Comparison of ENCODE assay signal across 8 mouse cellular contexts in the genomic region with DNA sequence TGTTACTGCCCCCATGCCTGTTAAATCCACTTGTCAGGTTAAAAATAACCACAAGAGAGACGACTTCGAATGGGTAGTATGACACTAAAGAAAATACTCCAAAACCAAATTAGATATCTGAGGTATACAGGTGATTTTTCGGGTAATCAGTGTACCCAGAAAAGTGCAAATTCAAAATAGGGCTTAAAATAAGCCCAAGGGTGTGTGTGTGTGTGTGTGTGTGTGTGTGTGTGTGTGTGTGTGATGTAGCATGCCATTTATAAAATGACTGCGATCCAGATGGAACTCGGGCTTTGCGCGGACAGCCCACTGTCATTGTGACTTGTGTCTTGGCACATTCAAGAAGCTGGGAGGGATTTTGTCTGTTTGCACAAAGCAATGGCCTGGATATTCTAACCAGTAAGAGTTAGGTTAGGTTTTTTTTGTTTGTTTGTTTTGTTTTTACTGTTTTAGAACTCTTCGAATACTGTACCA. TPM values are rescaled to one million over a fixed set of nuclear protein-coding genes. Genes with fewer than 3 reads are reported as not detected.
A peak's percentile ranks its signal among the peaks of the same experiment; 100 is the strongest.
DNase-seq lines count a peak whose midpoint lies in the region; ATAC-seq and TF ChIP-seq lines count a peak whose summit lies in the region.

No protein-coding gene starts in this region.

- dilution Hi-C loops in CH12.LX (cut with MboI; ENCODE audit: extremely low pct_ligation_motif_present, extremely low pct_unique_long_range_greater_than_20kb, low sequenced_read_pairs), result no loop called here

- in situ Hi-C loops in CH12.LX (cut with MboI; ENCODE audit: low pct_ligation_motif_present, low pct_unique_long_range_greater_than_20kb, low sequenced_read_pairs), result no loop called here

- H3K27me3 ChIP-seq in CH12.LX (replicated peaks), result no peaks in the 10 kb centered on the region
- no peaks in the 10 kb centered on the region for H3K27me3 ChIP-seq in embryonic facial prominence, embryonic 10.5 days (replicated peaks; ENCODE audit: low read depth, poor library complexity, severe bottlenecking)
- H3K27me3 ChIP-seq in hindbrain, embryonic 14.5 days (ENCODE audit: control insufficient read depth, insufficient read depth, low read length), result no peaks in the 10 kb centered on the region
- no peaks in the 10 kb centered on the region for H3K27me3 ChIP-seq in liver, embryonic 16.5 days (ENCODE audit: control insufficient read depth, insufficient read depth, low read depth, low read length)

- TF ChIP-seq POLR2A in CH12.LX (IDR thresholded peaks at IDR 0.05; ENCODE audit: low read depth, low read length), result no peak

- H3K4me1 ChIP-seq in CH12.LX (ENCODE audit: control insufficient read depth in 1 of 2, insufficient read depth in 2 of 2), result peaks cover 3 to 42% of the 10 kb centered on the region in 2 experiments; a peak in 3 of 4 replicates
- peaks cover 18% of the 10 kb centered on the region for H3K4me1 ChIP-seq in embryonic facial prominence, embryonic 10.5 days
- H3K4me1 ChIP-seq in hindbrain, embryonic 14.5 days (replicated peaks; ENCODE audit: control insufficient read depth, insufficient read depth, low read length), result peaks cover 21% of the 10 kb centered on the region
- H3K4me1 ChIP-seq in liver, embryonic 16.5 days (ENCODE audit: control insufficient read depth, low read depth, low read length), result peaks cover 18% of the 10 kb centered on the region

- 20% methylated on average over 8 of the region's 8 CpGs for WGBS in embryonic facial prominence, embryonic 10.5 days
- WGBS in hindbrain, embryonic 14.5 days, result 9% methylated on average over 8 of the region's 8 CpGs
- 7% methylated on average over 8 of the region's 8 CpGs for WGBS in liver, embryonic 16.5 days (ENCODE audit: insufficient replicate concordance)

- H3K4me2 ChIP-seq in CH12.LX (ENCODE audit: insufficient read depth, low read depth, poor library complexity, severe bottlenecking), result peak overlapping the region; percentile 95
- peak overlapping the region; percentile 82 for H3K4me2 ChIP-seq in hindbrain, embryonic 14.5 days (replicated peaks)
- H3K4me2 ChIP-seq in liver, embryonic 16.5 days (ENCODE audit: low read depth, low read length), result peak overlapping the region; percentile 89

- H3K4me3 ChIP-seq in CH12.LX (replicated peaks in 1 of 3; ENCODE audit: low read depth in 2 of 3, low read length in 2 of 3, poor library complexity in 1 of 3), result peak overlapping the region; percentile 64 to 95 (median 94)
- peak overlapping the region; percentile 94 for H3K4me3 ChIP-seq in embryonic facial prominence, embryonic 10.5 days
- H3K4me3 ChIP-seq in hindbrain, embryonic 14.5 days (replicated peaks; ENCODE audit: low read length), result peak overlapping the region; percentile 85
- H3K4me3 ChIP-seq in liver, embryonic 16.5 days (ENCODE audit: low read depth, low read length), result peak overlapping the region; percentile 100

- peak; percentile 64 for DNase-seq in cerebellum, adult 9-10 months
- DNase-seq in CH12.LX (ENCODE audit: extremely low read depth), result peak; percentile 39
- DNase-seq in embryonic facial prominence, embryonic 10.5 days (ENCODE audit: low spot score), result peak; percentile 22
- DNase-seq in hindbrain, embryonic 14.5 days (ENCODE audit: low spot score), result peak; percentile 28
- DNase-seq in right cerebral cortex, postnatal 14 days, result peak; percentile 25
- no peak for DNase-seq in spleen, adult 18-20 months

- peaks cover 46% of the 10 kb centered on the region for H3K79me2 ChIP-seq in CH12.LX (replicated peaks; ENCODE audit: control insufficient read depth, extremely low read depth, insufficient read depth, poor library complexity, severe bottlenecking)

- H3K9me3 ChIP-seq in CH12.LX (replicated peaks; ENCODE audit: low read length), result no peaks in the 10 kb centered on the region
- H3K9me3 ChIP-seq in embryonic facial prominence, embryonic 10.5 days, result no peaks in the 10 kb centered on the region
- no peaks in the 10 kb centered on the region for H3K9me3 ChIP-seq in hindbrain, embryonic 14.5 days (ENCODE audit: control insufficient read depth, low read length)
- no peaks in the 10 kb centered on the region for H3K9me3 ChIP-seq in liver, embryonic 16.5 days (replicated peaks; ENCODE audit: control insufficient read depth, low read length)

- 0 out of 2 replicates have a peak overlapping the region, but pooled peaks have one; percentile 11 for H3K27ac ChIP-seq in CH12.LX (ENCODE audit: insufficient read depth, low read depth)
- peak overlapping the region; percentile 95 for H3K27ac ChIP-seq in embryonic facial prominence, embryonic 10.5 days (replicated peaks)
- H3K27ac ChIP-seq in hindbrain, embryonic 14.5 days, result peak overlapping the region; percentile 91
- H3K27ac ChIP-seq in liver, embryonic 16.5 days (ENCODE audit: low read length), result peak overlapping the region; percentile 98

- no peak for TF ChIP-seq RAD21 in CH12.LX (IDR thresholded peaks at IDR 0.05; ENCODE audit: low read depth, low read length)

- peaks cover 0 to 23% of the 10 kb centered on the region in 2 experiments for H3K36me3 ChIP-seq in CH12.LX (replicated peaks in 1 of 2; ENCODE audit: control insufficient read depth in 1 of 2, insufficient read depth in 1 of 2, low read length in 1 of 2)
- peaks cover 14% of the 10 kb centered on the region for H3K36me3 ChIP-seq in embryonic facial prominence, embryonic 10.5 days (replicated peaks)
- H3K36me3 ChIP-seq in hindbrain, embryonic 14.5 days (replicated peaks; ENCODE audit: control insufficient read depth, insufficient read depth), result no peaks in the 10 kb centered on the region
- H3K36me3 ChIP-seq in liver, embryonic 16.5 days (ENCODE audit: control insufficient read depth, insufficient read depth), result no peaks in the 10 kb centered on the region

- no peak for TF ChIP-seq EP300 in CH12.LX (IDR thresholded peaks at IDR 0.05; ENCODE audit: low read length)

- TF ChIP-seq CTCF in CH12.LX (conservative IDR thresholded peaks at IDR 0.05 in 1 of 2, IDR thresholded peaks at IDR 0.05 in 1 of 2; ENCODE audit: low read depth in 2 of 2, low read length in 2 of 2), result no peak

- no peak for ATAC-seq in cerebellum, adult (ENCODE audit: insufficient number of reproducible peaks, low FRiP score, low TSS enrichment)
- ATAC-seq in hindbrain, embryonic 14.5 days (ENCODE audit: low FRiP score), result no peak
- no peak for ATAC-seq in liver, embryonic 16.5 days (ENCODE audit: low read depth)

- peak overlapping the region; percentile 75 for H3K9ac ChIP-seq in CH12.LX (ENCODE audit: insufficient read depth, low read depth)
- peak overlapping the region; percentile 87 for H3K9ac ChIP-seq in hindbrain, embryonic 14.5 days
- H3K9ac ChIP-seq in liver, embryonic 16.5 days (ENCODE audit: low read depth, low read length), result peak overlapping the region; percentile 95

TF ChIP-seq in CH12.LX, 34 proteins besides CTCF, POLR2A, EP300 and RAD21 (continues in another document):
- TF ChIP-seq TBP (conservative IDR thresholded peaks at IDR 0.05; ENCODE audit: low read depth, low read length), result no peak
- no peak for TF ChIP-seq MAX (IDR thresholded peaks at IDR 0.05; ENCODE audit: low read length)
- TF ChIP-seq MAFK (IDR thresholded peaks at IDR 0.05; ENCODE audit: insufficient replicate concordance, low read length), result no peak
- no peak for TF ChIP-seq CHD1 (IDR thresholded peaks at IDR 0.05; ENCODE audit: low read depth, low read length)
- no peak for TF ChIP-seq ZC3H11A (IDR thresholded peaks at IDR 0.05; ENCODE audit: low read depth, low read length)
- TF ChIP-seq JUND (conservative IDR thresholded peaks at IDR 0.05; ENCODE audit: low read depth, low read length), result no peak
- no peak for TF ChIP-seq BHLHE40 (IDR thresholded peaks at IDR 0.05; ENCODE audit: low read depth, low read length)
- no peak for TF ChIP-seq NRF1 (IDR thresholded peaks at IDR 0.05; ENCODE audit: low read depth, low read length)
- no peak for TF ChIP-seq POLR2AphosphoS2 (IDR thresholded peaks at IDR 0.05; ENCODE audit: low read depth, low read length)
- no peak for TF ChIP-seq GABPA (IDR thresholded peaks at IDR 0.05; ENCODE audit: insufficient replicate concordance, low read depth, low read length)
- TF ChIP-seq RCOR1 (conservative IDR thresholded peaks at IDR 0.05; ENCODE audit: low read depth, low read length), result no peak
- no peak for TF ChIP-seq MYC (IDR thresholded peaks at IDR 0.05; ENCODE audit: low read depth, low read length)
- peak; percentile 50; the same call in 1 of the 2 replicates for TF ChIP-seq MXI1 (IDR thresholded peaks at IDR 0.05; ENCODE audit: low read depth, low read length)
- TF ChIP-seq CHD2 (IDR thresholded peaks at IDR 0.05; ENCODE audit: low read length), result no peak
- 0 out of 2 replicates have a peak, but pooled peaks have one; percentile 21 for TF ChIP-seq HCFC1 (IDR thresholded peaks at IDR 0.05; ENCODE audit: low read depth, low read length)
- no peak for TF ChIP-seq PAX5 (IDR thresholded peaks at IDR 0.05; ENCODE audit: low read length)
- no peak for TF ChIP-seq ZMIZ1 (IDR thresholded peaks at IDR 0.05; ENCODE audit: low read depth, low read length)
- TF ChIP-seq SMC3 (IDR thresholded peaks at IDR 0.05; ENCODE audit: low read depth, low read length), result no peak

RNA-seq across cellular contexts. Expression of gene Stard7, which starts 1.1 kb away (rescaled TPM):
- total RNA-seq in CH12.LX (2012; rRNA removed), result 69.0 and 71.4 TPM in 2 replicates
- total RNA-seq in CH12.LX (2014; rRNA removed), result 122 and 135 TPM in 2 replicates
- polyA plus RNA-seq in CH12.LX (2012; ENCODE audit: insufficient read length, low read depth), result 66.8 and 80.6 TPM in 2 replicates
- polyA plus RNA-seq in embryonic facial prominence, embryonic 10.5 days (2016; fragmentation: Nextera tagmentation; extraction: Ambion mirVana), result 80.1 and 81.2 TPM in 2 replicates
- polyA plus RNA-seq in hindbrain, embryonic 14.5 days (2014; fragmentation: Nextera tagmentation; extraction: Ambion mirVana), result 110 and 122 TPM in 2 replicates
- polyA plus RNA-seq in liver, embryonic 16.5 days (2015; fragmentation: Nextera tagmentation; extraction: Ambion mirVana), result 32.7 and 34.9 TPM in 2 replicates

RNA-seq across cellular contexts. Expression of gene Tmem127, which starts 23.4 kb away (rescaled TPM):
- total RNA-seq in CH12.LX (2012; rRNA removed) (11.5 and 12.0 TPM in 2 replicates), CH12.LX (2014; rRNA removed) (12.3 and 15.8 TPM in 2 replicates)
- polyA plus RNA-seq in CH12.LX (2012; ENCODE audit: insufficient read length, low read depth), result 11.4 and 11.9 TPM in 2 replicates
- polyA plus RNA-seq in embryonic facial prominence, embryonic 10.5 days (2016; fragmentation: Nextera tagmentation; extraction: Ambion mirVana), result 22.5 and 23.1 TPM in 2 replicates
- 43.0 and 47.3 TPM in 2 replicates for polyA plus RNA-seq in hindbrain, embryonic 14.5 days (2014; fragmentation: Nextera tagmentation; extraction: Ambion mirVana)
- 10.3 and 10.7 TPM in 2 replicates for polyA plus RNA-seq in liver, embryonic 16.5 days (2015; fragmentation: Nextera tagmentation; extraction: Ambion mirVana)

RNA-seq across cellular contexts. Expression of gene Ciao1, which starts 23.5 kb away (rescaled TPM):
- total RNA-seq in CH12.LX (2012; rRNA removed), result 72.1 and 79.0 TPM in 2 replicates
- total RNA-seq in CH12.LX (2014; rRNA removed), result 58.3 and 60.9 TPM in 2 replicates
- 74.3 and 74.5 TPM in 2 replicates for polyA plus RNA-seq in CH12.LX (2012; ENCODE audit: insufficient read length, low read depth)
- 54.9 and 55.5 TPM in 2 replicates for polyA plus RNA-seq in embryonic facial prominence, embryonic 10.5 days (2016; fragmentation: Nextera tagmentation; extraction: Ambion mirVana)
- polyA plus RNA-seq in hindbrain, embryonic 14.5 days (2014; fragmentation: Nextera tagmentation; extraction: Ambion mirVana), result 54.6 and 58.5 TPM in 2 replicates
- polyA plus RNA-seq in liver, embryonic 16.5 days (2015; fragmentation: Nextera tagmentation; extraction: Ambion mirVana), result 34.7 and 39.8 TPM in 2 replicates

Comparison
In these comparisons a context has a peak if more than half of its experiments do, and no peak if none do; other contexts are left out.
1. DNase-seq: peak in cerebellum, adult 9-10 months (single experiment), CH12.LX (single experiment), embryonic facial prominence, embryonic 10.5 days (single experiment), hindbrain, embryonic 14.5 days (single experiment) and right cerebral cortex, postnatal 14 days (single experiment); none in spleen, adult 18-20 months (0 of 2).
2. H3K27ac ChIP-seq: peak in every context shown above with its lines; median percentile 98 in liver, embryonic 16.5 days; 95 in embryonic facial prominence, embryonic 10.5 days; 91 in hindbrain, embryonic 14.5 days; 11 in CH12.LX.
3. Peak in every context shown above with its lines, with median percentiles within 50 percentile points of each other: H3K4me2 ChIP-seq, H3K4me3 ChIP-seq and H3K9ac ChIP-seq.